Mouse (Mus musculus): Measurements from ENCODE around the gene Chaf1b.

Gene Chaf1b

DNA sequence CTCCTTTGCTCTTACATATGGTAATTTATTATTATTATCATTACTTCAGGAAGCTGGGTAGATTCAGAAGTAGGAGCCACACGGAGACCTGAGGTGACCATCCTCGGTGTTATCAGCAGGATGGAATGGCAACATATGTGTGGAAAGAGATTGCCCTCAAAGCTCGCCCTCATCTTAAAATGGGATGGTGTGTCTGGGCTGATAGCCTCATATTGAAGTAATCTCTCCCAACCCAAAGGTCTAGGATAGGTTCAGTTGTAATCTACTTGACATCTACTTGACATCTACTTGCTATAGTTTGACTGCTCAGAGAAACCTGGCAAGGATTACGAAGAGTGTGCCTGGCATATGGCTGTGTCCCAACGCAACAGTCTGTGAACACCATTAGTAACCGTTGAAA lies 60.6 kb downstream of the Chaf1b start:
- DNase-seq (ENCODE audit: low read depth, low spot score), result no peak

DNA sequence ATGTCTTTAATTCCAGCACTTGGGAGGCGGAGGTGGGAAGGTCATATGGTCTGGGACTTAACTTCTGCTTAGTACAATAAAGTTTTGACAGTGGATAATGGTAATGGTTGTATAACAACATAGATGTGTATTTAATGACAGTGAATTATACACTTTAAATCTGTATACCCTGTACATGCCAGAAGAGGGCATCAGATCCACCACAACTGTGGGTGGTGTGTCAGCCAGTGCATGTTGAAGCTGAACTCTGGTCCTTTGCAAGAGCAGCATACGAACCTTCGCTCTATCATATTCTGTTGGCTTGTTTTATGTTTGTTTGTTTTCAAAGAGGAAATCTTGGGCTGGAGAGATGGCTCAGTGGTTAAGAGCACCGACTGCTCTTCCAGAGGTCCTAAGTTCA lies 63.7 kb downstream of the Chaf1b start:
- DNase-seq (ENCODE audit: low read depth, low spot score), result no peak
